Mouse (Mus musculus) heart, embryonic 16.5 days (tissue): Measurements from ENCODE around the gene Aplp1. TPM values are rescaled to one million over a fixed set of nuclear protein-coding genes. Genes with fewer than 3 reads are reported as not detected.

Experiments used
- ATAC-seq: fragments of 200-750 bp; cut with Nextera tagmentation; replicated peaks from 2 replicates; pipeline ENCODE4 v1.8.0; 2017; ENCODE audit warnings: moderate number of reproducible peaks; ENCODE audit not compliant: insufficient read depth, low FRiP score; ENCODE audit errors: extremely low read depth
- H3K27ac ChIP-seq: fragments of 300-500 bp; sonication (generic); 2 replicates; pipeline ENCODE4 v1.5.1; 2014; ENCODE audit warnings: mild to moderate bottlenecking, low read length, control low read depth, moderate library complexity
- H3K27me3 ChIP-seq: fragments of 300-500 bp; sonication (generic); 2 replicates; pipeline ENCODE4 v1.6.1; 2014; ENCODE audit warnings: low read length, mixed read lengths; ENCODE audit not compliant: control insufficient read depth, insufficient read depth
- H3K36me3 ChIP-seq: fragments of 300-500 bp; sonication (generic); 2 replicates; pipeline ENCODE4 v1.6.1; 2014; ENCODE audit not compliant: control insufficient read depth, insufficient read depth
- H3K4me1 ChIP-seq: fragments of 300-500 bp; sonication (generic); 2 replicates; pipeline ENCODE4 v1.6.1; 2014; ENCODE audit warnings: low read length, mixed read lengths; ENCODE audit not compliant: control insufficient read depth, insufficient read depth
- H3K4me2 ChIP-seq: fragments of 300-500 bp; sonication (generic); 2 replicates; pipeline ENCODE4 v1.6.1; 2014; ENCODE audit warnings: low read depth, mild to moderate bottlenecking, control low read depth, low read length
- H3K4me3 ChIP-seq: fragments of 300-500 bp; sonication (generic); 2 replicates; pipeline ENCODE4 v1.5.1; 2014; ENCODE audit warnings: mild to moderate bottlenecking, control low read depth, low read length
- H3K9ac ChIP-seq: fragments of 300-500 bp; sonication (generic); 2 replicates; pipeline ENCODE4 v1.6.1; 2014; ENCODE audit warnings: low read length, control low read depth
- H3K9me3 ChIP-seq: fragments of 300-500 bp; sonication (generic); replicated peaks from 2 replicates; pipeline ENCODE4 v1.6.1; 2016; ENCODE audit warnings: low read length; ENCODE audit not compliant: control insufficient read depth
- WGBS: fragments of 180-500 bp; shearing (Covaris S2); extraction: QIAGEN DNeasy Blood & Tissue Kit; methylation state at CpG from one replicate; pipeline ENCODE4 v1.1.7; 2014; 5-methylcytosine and 5-hydroxymethylcytosine counted together
- polyA plus RNA-seq: library from polyadenylated mRNA; unstranded; fragments of >200 nt; fragmentation: Nextera tagmentation; extraction: Ambion mirVana; gene quantifications from 2 replicates; pipeline ENCODE4 v1.2.1, GENCODE M21; 2015

Gene Aplp1
- polyA plus RNA-seq, 1 experiment from 2014 or later: 11.1 TPM

DNA sequence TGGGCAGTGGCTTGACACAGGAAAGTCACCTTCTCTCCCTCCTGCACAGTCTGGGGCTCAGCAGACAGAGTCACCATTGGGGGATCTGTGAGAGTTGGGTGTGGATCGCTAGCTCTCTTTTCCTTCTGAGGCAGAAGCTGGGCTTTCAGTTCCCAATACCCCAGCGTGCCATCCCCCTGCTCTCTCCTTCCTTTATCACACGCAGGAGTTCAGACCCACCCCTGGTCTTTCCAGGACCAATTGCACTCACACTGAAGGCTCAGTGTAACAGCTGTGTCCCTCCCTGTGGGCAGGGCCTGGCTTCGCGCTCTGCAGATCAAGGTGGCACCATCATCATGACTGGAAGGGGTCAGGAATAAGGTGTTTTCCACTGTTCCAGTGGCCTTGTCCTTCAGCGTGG lies 8.9 kb upstream of the Aplp1 start:
- ATAC-seq: no peak
- Histone ChIP-seq H3K27me3 (peaks cover 67% of the 10 kb centered on the region), H3K4me3 (no peak overlapping the region), H3K27ac (no peak overlapping the region), H3K36me3 (no peaks in the 10 kb centered on the region), H3K4me2 (no peak overlapping the region), H3K9ac (no peak overlapping the region), H3K9me3 (no peaks in the 10 kb centered on the region), H3K4me1 (peaks cover 2% of the 10 kb centered on the region; the same call in 1 of the 2 replicates)
- WGBS: 14% methylated on average over 6 of the region's 6 CpGs

- Histone ChIP-seq H3K4me3 (no peak overlapping the region), H3K27me3 (peaks cover 62% of the 10 kb centered on the region), H3K4me1 (peaks cover 2% of the 10 kb centered on the region; the same call in 1 of the 2 replicates), H3K4me2 (no peak overlapping the region), H3K9ac (no peak overlapping the region), H3K9me3 (no peaks in the 10 kb centered on the region), H3K36me3 (no peaks in the 10 kb centered on the region), H3K27ac (no peak overlapping the region)
- no peak for ATAC-seq
- 2% methylated on average over 25 of the region's 25 CpGs for WGBS
Measured at GRCm38 (mm10) chr7:30453766-30454165, 8.4 kb upstream of the Aplp1 start.

DNA sequence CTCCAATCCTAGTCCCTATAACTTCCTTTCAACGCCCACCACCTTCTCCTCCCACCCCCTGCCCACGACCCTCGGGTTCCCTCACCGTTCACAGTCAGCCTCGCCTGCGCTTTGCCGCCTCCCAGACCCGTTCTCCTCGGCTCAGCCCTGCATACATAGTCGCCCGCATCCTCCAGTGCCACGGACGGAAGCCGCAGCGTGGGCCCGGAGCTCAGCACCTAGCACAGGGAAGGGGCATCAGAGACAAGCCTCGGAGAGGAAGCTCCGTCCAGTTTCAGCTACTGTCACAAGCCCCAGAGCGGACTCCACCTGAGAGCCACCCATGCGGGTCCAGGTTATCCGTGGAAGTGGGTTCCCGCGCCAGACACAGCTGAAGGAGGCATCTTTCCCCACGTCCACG lies 8.0 kb upstream of the Aplp1 start:
- Histone ChIP-seq H3K9ac (no peak overlapping the region), H3K4me1 (peaks cover 2% of the 10 kb centered on the region; the same call in 1 of the 2 replicates), H3K36me3 (no peaks in the 10 kb centered on the region), H3K27ac (no peak overlapping the region), H3K9me3 (no peaks in the 10 kb centered on the region), H3K27me3 (peaks cover 59% of the 10 kb centered on the region), H3K4me2 (no peak overlapping the region), H3K4me3 (no peak overlapping the region)
- WGBS: 19% methylated on average over 25 of the region's 25 CpGs
- ATAC-seq: no peak

GRCm38 (mm10) chr7:30450241-30450640 lies 4.9 kb upstream of the Aplp1 start:
- Histone ChIP-seq H3K27ac (no peak overlapping the region), H3K36me3 (no peaks in the 10 kb centered on the region), H3K4me1 (peaks cover 2% of the 10 kb centered on the region), H3K9ac (no peak overlapping the region), H3K9me3 (0 out of 2 replicates have a peak, but pooled peaks cover 2% of the 10 kb centered on the region), H3K4me3 (no peak overlapping the region), H3K27me3 (peaks cover 39% of the 10 kb centered on the region), H3K4me2 (no peak overlapping the region)
- ATAC-seq: no peak
- WGBS: 60% methylated on average over 7 of the region's 7 CpGs

- no peak for ATAC-seq
- Histone ChIP-seq H3K4me1 (peaks cover 8% of the 10 kb centered on the region), H3K27me3 (peaks cover 38% of the 10 kb centered on the region)
Measured at GRCm38 (mm10) chr7:30444154-30444970, 973 bp downstream of the Aplp1 start.

GRCm38 (mm10) chr7:30443696-30444095 lies 1.6 kb downstream of the Aplp1 start:
- H3K36me3 ChIP-seq: no peaks in the 10 kb centered on the region
- no peak for ATAC-seq
- H3K4me2 ChIP-seq: peak overlapping the region; percentile 91; the same call in 1 of the 2 replicates
- peaks cover 38% of the 10 kb centered on the region for H3K27me3 ChIP-seq
- 0 out of 2 replicates have a peak, but pooled peaks cover 2% of the 10 kb centered on the region for H3K9me3 ChIP-seq
- no peak overlapping the region for H3K27ac ChIP-seq
- WGBS: 22% methylated on average over 9 of the region's 9 CpGs
- H3K4me1 ChIP-seq: peaks cover 8% of the 10 kb centered on the region
- H3K4me3 ChIP-seq: no peak overlapping the region
- no peak overlapping the region for H3K9ac ChIP-seq

More at GRCm38 (mm10) chr7:30444154-30444970, 973 bp downstream of the Aplp1 start:
- peak overlapping the region; percentile 91 for H3K4me2 ChIP-seq
- H3K36me3 ChIP-seq: no peaks in the 10 kb centered on the region
- no peak overlapping the region for H3K27ac ChIP-seq
- peak overlapping the region; percentile 75; the same call in 1 of the 2 replicates for H3K9ac ChIP-seq
- H3K9me3 ChIP-seq: 0 out of 2 replicates have a peak, but pooled peaks cover 2% of the 10 kb centered on the region
- 2% methylated on average over 38 of the region's 38 CpGs for WGBS
- H3K4me3 ChIP-seq: peak overlapping the region; percentile 68

DNA sequence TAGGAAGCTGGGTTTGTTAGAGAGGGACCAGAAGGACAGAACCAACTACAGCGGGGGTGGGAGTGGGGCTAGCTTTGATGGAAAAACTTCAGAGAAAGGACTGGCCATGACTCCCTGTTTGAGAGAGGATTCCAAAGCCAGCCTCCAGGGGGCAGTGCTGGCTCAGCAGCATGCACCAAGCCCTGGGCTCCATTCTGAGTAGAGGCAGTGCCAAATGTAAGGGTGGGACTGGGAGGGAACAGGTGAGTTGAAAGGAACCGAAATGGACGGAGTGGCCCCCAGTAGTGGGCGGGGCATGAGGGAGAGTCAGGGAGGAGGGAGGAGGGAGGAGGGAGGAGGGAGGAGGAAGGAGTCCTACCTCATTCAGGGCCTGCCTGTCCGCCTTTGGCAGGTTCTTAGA lies 4.6 kb downstream of the Aplp1 start:
- Histone ChIP-seq H3K27ac (no peak overlapping the region), H3K4me1 (peaks cover 8% of the 10 kb centered on the region), H3K36me3 (no peaks in the 10 kb centered on the region), H3K9ac (no peak overlapping the region), H3K9me3 (no peaks in the 10 kb centered on the region), H3K4me2 (no peak overlapping the region), H3K4me3 (no peak overlapping the region), H3K27me3 (peaks cover 50% of the 10 kb centered on the region)
- WGBS: 17% methylated on average over 5 of the region's 5 CpGs
- no peak for ATAC-seq

GRCm38 (mm10) chr7:30439734-30440133 lies 5.6 kb downstream of the Aplp1 start:
- no peak for ATAC-seq

DNA sequence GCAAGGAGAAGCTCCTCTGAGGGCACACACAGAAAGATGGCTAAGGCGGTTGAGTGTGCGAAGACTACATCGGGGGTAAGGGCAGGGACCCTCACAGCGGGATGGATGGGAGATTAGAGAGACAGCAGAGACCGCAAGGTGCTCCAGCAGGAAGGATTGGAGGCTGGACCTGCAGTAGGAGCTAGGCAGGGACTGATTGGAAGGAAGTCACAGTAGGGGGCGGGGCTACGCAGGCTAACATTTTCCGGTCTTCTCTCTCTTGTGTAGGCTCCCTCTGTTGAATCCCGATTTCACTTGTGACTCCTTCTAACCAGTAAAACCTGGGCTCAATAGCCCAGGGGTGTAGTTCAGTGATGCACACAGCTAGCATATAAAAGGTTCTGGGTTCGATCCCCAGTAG lies 8.5 kb downstream of the Aplp1 start:
- no peak for ATAC-seq
- Histone ChIP-seq H3K9ac (no peak overlapping the region), H3K4me3 (no peak overlapping the region), H3K4me2 (no peak overlapping the region), H3K9me3 (no peaks in the 10 kb centered on the region), H3K4me1 (no peaks in the 10 kb centered on the region), H3K36me3 (no peaks in the 10 kb centered on the region), H3K27me3 (peaks cover 30% of the 10 kb centered on the region), H3K27ac (no peak overlapping the region)
- 17% methylated on average over 10 of the region's 10 CpGs for WGBS

More at GRCm38 (mm10) chr7:30439734-30440133, 5.6 kb downstream of the Aplp1 start:
- H3K36me3 ChIP-seq: no peaks in the 10 kb centered on the region
- H3K4me1 ChIP-seq: peaks cover 8% of the 10 kb centered on the region
- no peak overlapping the region for H3K4me3 ChIP-seq
- no peaks in the 10 kb centered on the region for H3K9me3 ChIP-seq
- no peak overlapping the region for H3K4me2 ChIP-seq
- 74% methylated on average over 13 of the region's 13 CpGs for WGBS
- no peak overlapping the region for H3K9ac ChIP-seq
- peaks cover 47% of the 10 kb centered on the region for H3K27me3 ChIP-seq
- no peak overlapping the region for H3K27ac ChIP-seq
